Mouse (Mus musculus): ENCODE measurements around the gene Qdpr. TPM values are rescaled to one million over a fixed set of nuclear protein-coding genes. Genes with fewer than 3 reads are reported as not detected.

Gene Qdpr
- total and polyA plus RNA-seq, 2 experiments from 2014 or later = 28.1 to 125 TPM

DNA sequence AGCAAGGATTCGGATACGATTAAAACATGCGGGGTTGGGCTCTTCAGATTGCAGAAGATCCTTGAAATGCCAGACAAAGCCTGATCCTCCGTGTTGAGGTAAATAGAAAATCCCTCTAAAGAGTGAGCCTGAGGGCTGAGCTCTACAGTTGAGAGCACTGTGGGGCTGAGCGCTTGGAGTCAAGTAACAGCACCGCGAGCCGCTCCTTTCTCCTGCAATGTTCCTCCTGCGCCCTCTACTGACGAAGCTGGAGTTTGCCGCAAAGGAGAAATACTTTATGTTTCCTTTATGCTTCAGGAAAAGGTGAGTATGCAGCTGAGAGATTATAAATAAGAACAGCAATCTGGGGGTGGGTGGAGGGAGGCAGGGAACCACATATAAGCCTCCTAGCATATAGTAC is 47.4 kb downstream of the Qdpr start:
- Histone ChIP-seq H3K27me3 (ENCODE audit: insufficient read depth, low read length) (no peaks in the 10 kb centered on the region), H3K4me3 (ENCODE audit: low read depth, low read length) (no peak overlapping the region), H3K4me1 (ENCODE audit: insufficient read depth) (no peaks in the 10 kb centered on the region), H3K4me2 (ENCODE audit: low read depth) (no peak overlapping the region), H3K9ac (no peak overlapping the region), H3K9me3 (ENCODE audit: low read length) (no peaks in the 10 kb centered on the region), H3K36me3 (ENCODE audit: insufficient read depth) (no peaks in the 10 kb centered on the region), H3K27ac (ENCODE audit: low read depth, low read length) (no peak overlapping the region)
- peak; percentile 96 for TF ChIP-seq CTCF (IDR thresholded peaks at IDR 0.05; ENCODE audit: low read depth)
- DNase-seq (peak; percentile 92), ATAC-seq (peak; percentile 92)
- 8% methylated on average over 11 of the region's 11 CpGs for WGBS

DNA sequence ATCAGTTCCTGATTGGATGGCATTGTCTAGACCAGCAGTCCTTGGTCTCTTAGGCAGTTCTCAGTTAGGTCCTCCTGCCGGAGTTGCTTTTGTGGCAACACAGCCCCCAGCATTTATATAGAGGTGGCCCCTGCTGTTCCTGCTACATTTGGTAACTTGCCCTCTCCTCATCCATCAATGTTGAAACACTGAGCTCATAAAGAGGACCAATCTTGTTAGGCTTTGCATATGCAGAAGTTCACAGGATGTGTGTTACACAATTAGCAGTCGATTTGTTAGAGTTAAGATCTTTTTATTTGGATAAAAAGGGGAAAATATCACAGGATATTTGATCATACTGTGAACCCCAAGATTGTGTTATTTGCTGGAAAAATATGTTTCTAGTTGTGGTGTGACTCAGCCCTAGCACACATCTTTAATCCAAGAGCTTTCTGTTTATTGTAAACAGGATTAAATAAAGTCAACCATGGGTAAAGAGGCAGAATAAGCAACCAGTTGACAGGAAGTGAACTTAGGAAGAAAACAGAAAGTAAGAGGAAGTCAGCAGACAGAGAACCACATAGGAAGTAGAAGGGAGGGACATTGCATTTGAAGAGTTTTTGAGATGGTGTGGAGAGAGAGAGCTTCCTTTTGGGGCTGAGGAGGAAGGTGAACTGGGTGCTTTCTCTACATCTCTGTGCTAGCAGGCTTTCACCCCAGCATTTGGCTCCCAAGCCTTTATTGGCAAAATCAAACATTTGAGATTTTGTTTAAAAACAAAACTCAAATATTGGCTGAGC is 65.8 kb downstream of the Qdpr start:
- Histone ChIP-seq H3K9ac (no peak overlapping the region), H3K4me1 (ENCODE audit: insufficient read depth) (no peaks in the 10 kb centered on the region), H3K4me3 (ENCODE audit: low read depth, low read length) (no peak overlapping the region), H3K27me3 (ENCODE audit: insufficient read depth, low read length) (no peaks in the 10 kb centered on the region), H3K36me3 (ENCODE audit: insufficient read depth) (no peaks in the 10 kb centered on the region), H3K27ac (ENCODE audit: low read depth, low read length) (no peak overlapping the region), H3K4me2 (ENCODE audit: low read depth) (no peak overlapping the region), H3K9me3 (ENCODE audit: low read length) (no peaks in the 10 kb centered on the region)
- TF ChIP-seq CTCF (IDR thresholded peaks at IDR 0.05; ENCODE audit: low read depth) = no peak
- DNase-seq (no peak), ATAC-seq (no peak)
- WGBS = 77% methylated on average over 2 of the region's 2 CpGs

Other genes starting within 250 kb of the Qdpr start
- gene Clrn2, start 3.5 kb upstream of the Qdpr start, total RNA-seq (2014; rRNA removed) = not detected in 2 replicates
- not detected in 2 replicates for gene Clrn2, start 3.5 kb upstream of the Qdpr start, polyA plus RNA-seq (2015; fragmentation: Nextera tagmentation; extraction: Ambion mirVana)
- gene Lap3, start 43.1 kb upstream of the Qdpr start, total RNA-seq (2014; rRNA removed) = 29.9 and 30.1 TPM in 2 replicates
- 34.2 and 35.8 TPM in 2 replicates for gene Lap3, start 43.1 kb upstream of the Qdpr start, polyA plus RNA-seq (2015; fragmentation: Nextera tagmentation; extraction: Ambion mirVana)
- 65.0 and 86.6 TPM in 2 replicates for gene Med28, start 70.0 kb upstream of the Qdpr start, total RNA-seq (2014; rRNA removed)
- 277 and 325 TPM in 2 replicates for gene Med28, start 70.0 kb upstream of the Qdpr start, polyA plus RNA-seq (2015; fragmentation: Nextera tagmentation; extraction: Ambion mirVana)
- gene Fam184b, start 189.4 kb upstream of the Qdpr start, total RNA-seq (2014; rRNA removed) = 8.5 and 8.9 TPM in 2 replicates
- 5.7 and 8.0 TPM in 2 replicates for gene Fam184b, start 189.4 kb upstream of the Qdpr start, polyA plus RNA-seq (2015; fragmentation: Nextera tagmentation; extraction: Ambion mirVana)
- 3.8 and 5.7 TPM in 2 replicates for gene Ncapg, start 219.7 kb upstream of the Qdpr start, total RNA-seq (2014; rRNA removed)
- gene Ncapg, start 219.7 kb upstream of the Qdpr start, polyA plus RNA-seq (2015; fragmentation: Nextera tagmentation; extraction: Ambion mirVana) = 3.5 and 4.4 TPM in 2 replicates

Data from forebrain, postnatal 0 days (tissue).